Mouse (Mus musculus) heart, adult 2 months (tissue): ENCODE measurements around the gene Tnk2.

Experiments used
- CTCF ChIP-seq: fragments of 200-600 bp; IDR thresholded peaks from 2 replicates; pipeline ENCODE4 v1.8.1; 2022; ENCODE audit warnings: antibody characterized with exemption, mild to moderate bottlenecking, moderate library complexity
- EP300 ChIP-seq: fragments of 200-500 bp; IDR thresholded peaks from 2 replicates; pipeline ENCODE4 v1.6.1; 2011; ENCODE audit warnings: low read depth, low read length, control low read depth; ENCODE audit not compliant: insufficient read depth
- POLR2A ChIP-seq: fragments of 200-500 bp; IDR thresholded peaks from 2 replicates; pipeline ENCODE4 v1.6.1; 2011; ENCODE audit warnings: mild to moderate bottlenecking, low read depth, low read length, control low read depth; ENCODE audit not compliant: insufficient read depth

DNA sequence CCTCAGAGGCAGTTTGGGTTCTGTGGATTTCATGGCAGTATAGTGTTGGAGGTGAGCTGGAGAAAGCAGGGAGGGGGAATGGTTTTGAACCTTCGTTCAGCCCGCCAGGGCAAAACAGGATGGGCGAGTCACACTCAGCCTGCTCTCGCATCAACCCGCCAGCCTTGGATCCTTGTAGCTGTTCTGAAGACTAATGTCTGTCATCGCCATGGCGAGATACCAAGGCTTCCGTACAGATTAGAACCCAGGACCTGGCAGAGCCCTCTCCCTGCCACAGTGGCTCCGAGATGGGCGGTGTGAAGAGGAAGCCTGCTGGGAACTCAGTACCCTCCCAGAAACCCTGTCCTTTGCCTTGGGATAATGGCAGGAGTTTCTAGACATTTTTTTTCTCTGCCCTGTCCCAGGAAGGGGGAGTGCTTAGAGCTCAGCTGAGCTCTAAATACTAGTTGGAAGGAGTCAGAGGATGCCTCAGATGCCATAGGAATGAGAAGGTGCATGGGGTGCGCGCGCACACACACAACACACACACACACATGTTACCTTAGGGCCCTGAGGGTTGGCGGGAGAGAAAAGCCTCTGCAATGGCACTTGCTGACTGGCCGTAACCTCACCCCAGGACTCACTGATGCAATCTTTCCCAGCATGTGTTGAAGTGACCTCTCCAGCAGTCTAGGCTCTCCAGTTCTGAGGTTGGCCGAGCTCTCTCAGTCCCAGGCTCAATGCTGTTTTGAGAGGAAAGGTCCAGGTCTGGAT lies 14.0 kb downstream of the Tnk2 start:
- TF ChIP-seq CTCF (no peak), EP300 (no peak), POLR2A (no peak)
